Mouse (Mus musculus) adrenal gland, postnatal 14 days (tissue): ENCODE measurements around the gene Esrrg. TPM values are rescaled to one million over a fixed set of nuclear protein-coding genes. Genes with fewer than 3 reads are reported as not detected.

ENCODE experiments used
- DNase-seq: peaks from one replicate; pipeline ENCODE4 v3.0.0; 2021; ENCODE audit warnings: mixed read lengths
- total RNA-seq: library from RNA; stranded (reverse); gene quantifications from 2 replicates; pipeline ENCODE4 v1.2.3, GENCODE M21; 2021

Gene Esrrg
- total RNA-seq, 1 experiment from 2014 or later: 17.7 TPM

DNA sequence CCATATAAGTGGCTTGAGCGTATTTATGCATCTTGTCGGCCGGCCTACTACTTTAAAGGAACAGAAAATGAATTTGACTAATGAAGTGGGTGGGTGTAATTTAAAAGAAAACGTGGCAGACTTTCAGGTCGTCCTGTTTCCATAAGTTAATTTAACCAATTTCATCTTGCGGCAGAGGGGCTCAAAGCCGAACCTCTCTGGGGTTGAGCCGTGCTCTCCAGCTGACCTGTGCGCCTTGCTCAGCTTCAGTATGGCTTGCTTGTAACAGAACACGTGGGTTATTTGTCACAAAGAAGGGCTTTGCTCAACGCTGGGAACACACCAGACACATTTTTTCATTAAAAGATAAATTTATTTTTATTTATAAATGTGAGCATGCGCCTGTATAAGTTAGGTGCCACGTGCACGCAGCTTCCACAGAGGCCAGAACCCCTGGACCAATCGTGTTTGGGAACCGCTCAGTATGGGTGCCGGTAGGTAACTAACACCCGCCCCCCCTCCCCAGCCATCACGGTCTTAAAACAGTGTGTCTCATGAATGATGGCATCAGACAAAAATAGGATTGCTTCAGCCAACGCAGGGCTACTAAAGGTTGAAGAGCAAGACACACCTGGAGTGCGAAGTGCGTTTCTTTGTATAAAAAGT lies 546.7 kb downstream of the Esrrg start:
- no peak for DNase-seq

DNA sequence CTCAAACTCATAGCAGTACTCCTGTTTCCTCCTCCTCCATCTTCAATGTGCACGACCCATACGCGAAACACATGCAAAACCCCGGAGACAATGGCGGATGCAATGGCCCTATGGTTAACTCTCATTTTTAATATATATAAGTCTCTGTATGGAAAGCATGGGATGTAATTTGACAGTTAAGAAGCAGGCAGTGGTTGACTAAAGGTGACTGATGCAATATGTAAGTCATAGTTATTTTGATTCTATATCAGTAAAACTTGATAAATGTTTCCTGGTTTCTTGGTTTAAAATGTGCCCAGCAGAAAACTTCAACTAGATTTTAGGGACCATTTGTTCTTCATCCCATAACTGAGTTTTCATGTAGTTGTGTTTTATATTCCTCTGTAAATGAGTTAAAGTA lies 547.9 kb downstream of the Esrrg start:
- no peak for DNase-seq

DNA sequence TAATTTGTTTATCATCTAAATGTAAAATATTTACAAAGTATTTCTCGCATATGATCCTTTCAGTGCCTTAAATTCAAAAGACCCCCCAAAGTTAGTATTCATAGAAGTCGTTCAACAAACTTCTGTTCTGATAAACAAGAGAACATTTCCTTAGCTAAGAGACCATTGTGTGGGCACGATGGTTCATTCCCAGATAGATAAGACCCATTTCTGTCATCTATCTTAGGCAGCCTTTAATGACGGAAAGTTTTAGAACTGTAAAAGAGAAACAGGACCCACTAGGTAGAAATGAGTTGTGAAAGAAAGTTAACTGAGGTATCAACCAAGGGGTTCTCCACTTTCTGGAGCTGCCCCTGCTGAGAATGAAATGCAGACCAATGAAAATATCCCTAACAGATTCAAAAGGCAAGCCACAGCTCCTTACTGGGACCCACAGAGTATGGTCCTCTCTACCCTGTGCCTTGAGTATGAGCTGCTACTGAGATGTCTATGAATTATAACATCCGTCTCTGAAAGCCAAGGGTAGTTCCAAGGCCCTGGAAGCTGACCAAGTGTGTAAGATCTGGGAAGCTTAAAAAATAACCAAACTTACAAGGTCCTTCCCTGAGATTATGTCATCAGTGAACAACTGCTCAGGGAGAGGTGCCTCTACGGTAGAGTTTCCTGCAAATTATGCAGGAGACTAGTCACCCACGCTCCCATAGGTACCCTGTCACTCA lies 548.8 kb downstream of the Esrrg start:
- peak; percentile 84 for DNase-seq

DNA sequence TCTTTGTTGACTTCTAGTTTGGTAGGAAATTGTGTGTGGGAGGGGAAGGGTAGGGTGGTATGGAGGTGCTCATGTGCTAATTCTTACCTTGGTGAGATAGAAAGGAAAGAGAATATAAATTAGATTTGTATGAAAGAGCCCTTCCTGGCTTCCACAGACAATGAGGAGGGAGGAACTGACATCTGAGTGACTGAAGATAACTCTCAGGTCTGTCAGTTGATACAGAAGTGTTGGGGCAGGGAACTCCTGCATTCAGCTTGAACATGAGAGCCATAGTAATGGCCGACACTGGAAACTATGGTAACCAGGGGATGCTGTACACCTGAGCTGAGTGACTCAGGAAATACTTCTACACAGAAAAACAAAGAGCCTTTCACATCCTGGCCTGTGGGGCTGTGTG lies 550.1 kb downstream of the Esrrg start:
- no peak for DNase-seq

DNA sequence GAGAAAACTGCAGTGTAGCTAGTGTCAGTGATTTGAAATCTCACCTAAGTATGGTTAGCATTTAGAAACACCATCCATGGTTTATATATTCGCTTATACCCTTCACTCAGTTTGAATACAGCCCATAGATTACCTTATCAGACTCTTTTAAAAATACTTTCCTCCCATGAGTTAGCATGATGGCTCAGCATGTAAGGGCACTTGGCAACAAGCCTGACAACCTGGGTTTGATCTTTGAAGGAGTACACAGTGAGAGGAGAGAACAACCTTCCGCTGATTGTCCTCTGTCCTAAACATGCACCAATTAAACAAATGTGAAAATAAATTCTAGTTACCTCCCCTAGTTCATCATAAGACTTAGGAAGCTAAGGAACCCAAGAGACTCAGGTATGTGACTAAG lies 550.5 kb downstream of the Esrrg start:
- peak; percentile 25 for DNase-seq

DNA sequence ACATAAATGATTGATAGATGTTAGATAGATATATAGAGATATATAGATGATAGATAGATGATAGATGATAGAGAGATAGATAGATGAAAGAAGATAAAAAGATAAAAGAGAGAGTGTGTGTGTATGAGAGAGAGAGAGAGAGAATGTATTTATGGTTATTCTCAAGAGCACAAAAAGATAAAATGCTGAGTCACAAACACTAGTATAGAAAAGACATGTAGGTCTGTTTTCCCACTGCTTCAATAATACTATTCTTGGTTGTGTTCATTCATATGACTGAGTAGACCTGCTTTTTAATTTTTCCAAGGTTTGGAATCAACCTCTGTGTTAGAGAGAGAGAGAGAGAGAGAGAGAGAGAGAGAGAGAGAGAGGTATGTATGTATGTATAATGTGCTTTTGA lies 554.5 kb downstream of the Esrrg start:
- DNase-seq: no peak

DNA sequence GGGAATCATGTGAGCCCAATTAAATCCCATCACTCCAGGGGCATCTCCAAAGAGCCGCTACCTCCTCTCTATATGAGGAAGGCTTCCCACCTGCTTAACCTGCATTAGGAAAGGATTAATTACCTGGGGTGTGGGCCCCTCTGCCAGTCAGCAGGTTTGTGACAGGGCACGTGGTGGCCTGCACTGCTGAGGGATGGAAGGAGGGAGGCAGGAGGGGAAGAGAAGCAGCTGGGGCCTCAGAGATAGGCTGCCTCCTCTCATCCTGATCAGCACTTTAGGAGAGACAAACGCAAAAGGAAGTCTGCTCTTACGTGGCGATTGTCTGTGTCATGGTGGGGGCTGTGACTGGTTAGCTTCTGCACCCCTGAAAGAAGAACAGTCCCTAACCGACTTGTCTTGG lies 555.7 kb downstream of the Esrrg start:
- no peak for DNase-seq

DNA sequence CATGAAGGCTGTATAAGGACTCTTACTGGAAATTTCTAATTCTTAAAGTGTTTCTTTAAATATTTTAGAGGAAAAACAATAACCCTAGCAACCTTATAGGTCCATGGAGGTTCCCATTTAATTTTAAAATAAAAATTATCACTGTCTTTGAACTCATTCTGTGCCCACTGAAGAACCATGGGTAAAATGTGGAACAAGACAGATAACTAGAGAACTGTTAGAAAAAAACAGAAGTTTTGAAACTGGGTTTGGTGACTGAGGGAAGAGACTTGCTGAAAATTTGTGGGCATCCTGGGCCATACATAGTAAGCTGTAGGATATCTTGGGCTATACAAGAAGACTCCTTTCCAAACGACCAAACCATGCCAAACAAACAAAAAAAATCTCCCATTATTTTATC lies 565.3 kb downstream of the Esrrg start:
- no peak for DNase-seq

DNA sequence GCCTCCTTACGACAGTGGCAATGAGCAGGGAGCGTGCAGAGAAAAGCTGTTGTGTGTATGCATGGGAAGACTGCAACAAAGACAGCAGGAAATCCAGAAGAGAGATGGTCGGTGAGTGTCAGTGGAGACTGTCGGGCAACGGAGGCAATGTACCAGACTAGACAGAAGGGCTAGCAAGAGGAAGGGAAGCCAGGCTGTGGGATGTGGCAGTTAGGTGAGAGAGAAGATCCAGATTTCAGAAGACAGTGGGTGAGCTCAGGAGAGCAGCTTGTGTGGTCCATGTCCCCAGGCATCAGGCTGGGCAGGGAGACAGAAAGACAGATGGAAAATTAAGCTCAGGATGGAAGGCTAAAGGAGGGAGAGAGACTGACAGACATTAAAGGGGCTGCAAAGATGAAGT lies 574.4 kb downstream of the Esrrg start:
- no peak for DNase-seq

DNA sequence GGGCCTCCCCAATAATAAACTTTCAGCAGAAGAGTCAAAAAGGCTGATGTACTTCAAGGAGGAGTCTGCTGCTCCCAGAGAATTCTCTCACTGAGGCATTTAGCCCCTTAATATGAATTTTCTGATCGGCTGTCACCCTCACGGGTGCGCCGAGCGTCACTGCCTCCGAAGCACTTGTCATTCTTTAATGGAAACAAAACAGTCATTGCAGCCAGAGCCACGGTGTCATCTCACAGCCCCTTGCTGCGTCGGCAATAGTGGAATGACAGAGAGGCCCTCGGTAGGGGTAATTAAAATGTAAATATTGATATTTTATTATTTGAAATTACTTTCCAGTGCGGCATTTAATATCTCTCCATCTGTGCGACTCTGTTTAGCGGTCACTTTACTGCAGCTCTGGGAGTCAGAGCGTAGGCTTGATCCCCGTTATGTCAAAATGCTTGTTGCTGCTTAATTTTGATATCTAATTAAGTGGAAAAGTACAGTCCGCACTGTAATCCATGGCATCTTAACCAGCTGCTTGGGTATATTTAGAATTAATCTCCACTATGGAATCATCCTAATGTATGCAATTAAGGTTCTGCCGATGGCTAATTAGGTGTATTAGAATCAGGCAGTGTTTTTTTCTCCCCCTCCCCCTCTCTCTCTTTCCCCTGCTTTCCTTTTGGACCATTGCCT lies 578.0 kb downstream of the Esrrg start:
- DNase-seq: no peak

DNA sequence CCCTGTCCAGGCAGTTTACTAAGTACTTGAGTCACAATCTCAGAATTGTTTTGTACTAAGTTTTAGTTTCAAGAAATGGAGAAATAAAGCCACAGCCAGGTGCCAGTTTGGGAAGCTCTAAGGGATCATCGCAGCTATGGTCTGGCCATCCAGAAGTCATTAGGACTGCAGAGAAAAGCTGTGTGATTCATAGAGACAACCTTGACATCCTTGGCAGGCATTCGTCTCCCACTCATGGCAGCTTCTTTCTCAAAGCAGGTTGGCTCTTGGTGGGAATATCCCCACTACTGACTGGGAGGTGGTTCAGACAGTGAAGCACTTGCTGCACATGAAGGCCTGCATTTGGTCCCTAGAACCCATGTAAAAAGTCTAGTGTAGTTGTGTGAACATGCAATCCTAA lies 584.4 kb downstream of the Esrrg start:
- peak; percentile 45 for DNase-seq

DNA sequence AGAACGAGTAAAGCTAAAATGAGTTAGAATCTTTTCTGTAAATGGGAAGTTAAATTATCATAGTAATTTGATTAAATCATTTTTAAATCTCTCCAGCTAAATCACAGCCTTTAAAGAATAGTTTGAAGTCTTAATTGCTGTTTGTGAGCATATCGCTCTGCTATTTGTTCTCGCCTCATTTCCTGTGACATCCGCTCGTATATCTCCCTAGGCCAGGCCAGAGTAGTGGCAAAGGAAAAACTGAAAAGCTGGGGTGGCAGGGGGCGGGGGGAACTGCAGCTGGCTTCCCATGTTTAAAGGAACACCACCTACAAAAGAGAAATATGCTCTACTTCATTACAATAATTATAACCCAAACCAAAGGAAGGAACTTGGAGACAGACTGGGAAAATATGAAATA lies 598.8 kb downstream of the Esrrg start:
- no peak for DNase-seq

DNA sequence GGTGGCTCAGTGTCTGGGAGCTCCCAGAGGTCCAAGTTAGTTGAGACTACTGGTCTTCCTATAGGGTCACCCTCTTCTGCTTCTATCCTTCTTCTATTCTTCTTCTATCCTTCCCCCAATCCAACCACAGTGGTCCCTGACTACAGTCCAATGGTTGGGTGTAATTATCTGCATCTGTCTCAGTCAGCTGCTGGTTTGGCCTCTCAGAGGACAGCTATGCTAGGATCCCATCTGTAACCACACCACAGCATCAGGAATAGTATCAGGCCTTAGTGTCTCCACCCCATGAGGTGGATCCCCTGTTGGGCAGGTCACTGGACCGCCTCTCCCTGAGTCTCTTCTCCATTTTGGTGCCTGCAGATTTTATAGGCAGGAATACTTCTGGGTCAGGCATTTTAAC lies 600.4 kb downstream of the Esrrg start:
- no peak for DNase-seq

DNA sequence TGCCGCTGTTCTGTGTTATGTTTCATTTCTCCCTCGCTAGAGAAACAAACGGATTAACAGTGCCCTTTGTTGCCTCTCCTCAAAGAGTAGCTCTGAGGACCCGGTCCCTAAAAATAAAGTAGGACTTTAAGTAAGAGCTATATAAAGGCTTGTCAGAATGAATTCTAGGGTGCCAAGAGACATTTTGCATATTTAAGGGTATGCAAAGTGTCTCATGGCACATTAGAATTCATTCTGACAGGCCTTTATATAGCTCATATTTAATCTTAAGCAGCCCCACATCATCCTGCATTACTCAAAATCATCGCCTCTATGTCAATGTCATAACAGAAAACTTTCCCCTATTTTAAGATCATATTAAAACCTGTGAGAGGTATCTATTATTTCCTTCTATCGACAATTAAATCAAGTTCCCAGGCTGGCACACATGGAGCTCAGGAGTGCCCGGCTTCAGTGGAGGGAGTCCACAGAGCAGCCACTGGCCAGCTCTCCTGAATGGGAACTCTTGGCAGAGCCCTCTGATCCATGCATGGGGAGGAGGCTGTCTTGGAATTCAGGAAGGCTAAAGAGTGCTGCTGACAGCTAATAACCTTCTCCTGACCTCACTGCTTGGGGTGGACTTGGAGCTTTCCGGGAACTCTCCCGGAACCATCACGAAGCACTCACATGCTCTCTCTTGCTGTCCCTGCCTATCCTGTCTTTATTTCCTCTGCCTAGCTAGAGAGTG lies 606.5 kb downstream of the Esrrg start:
- DNase-seq: no peak

DNA sequence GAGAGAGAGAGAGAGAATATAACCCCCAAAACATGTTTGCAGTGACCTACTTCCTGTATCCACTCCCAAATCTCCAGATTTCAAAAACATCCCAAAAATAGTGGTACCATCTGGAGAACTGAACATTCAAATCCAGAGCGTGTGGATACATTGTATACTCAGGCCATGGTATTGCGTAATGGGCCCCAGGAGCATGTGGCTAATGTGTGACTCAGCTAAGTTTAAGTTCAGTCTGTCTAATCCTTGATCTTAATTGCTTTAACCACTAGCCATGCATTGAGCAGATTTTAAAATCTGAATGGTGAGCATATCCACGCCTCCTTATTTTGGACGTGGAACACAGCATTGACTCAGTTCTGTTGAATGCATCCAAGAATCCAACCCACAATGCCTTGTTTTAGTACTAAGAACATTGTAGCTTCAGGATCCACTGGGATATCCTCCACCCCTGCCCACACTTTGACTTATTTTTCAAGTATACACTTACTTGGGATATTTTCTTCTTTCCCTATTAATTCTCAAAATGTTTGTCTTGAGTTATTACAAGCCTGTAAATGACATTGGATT lies 612.7 kb downstream of the Esrrg start:
- DNase-seq: no peak

DNA sequence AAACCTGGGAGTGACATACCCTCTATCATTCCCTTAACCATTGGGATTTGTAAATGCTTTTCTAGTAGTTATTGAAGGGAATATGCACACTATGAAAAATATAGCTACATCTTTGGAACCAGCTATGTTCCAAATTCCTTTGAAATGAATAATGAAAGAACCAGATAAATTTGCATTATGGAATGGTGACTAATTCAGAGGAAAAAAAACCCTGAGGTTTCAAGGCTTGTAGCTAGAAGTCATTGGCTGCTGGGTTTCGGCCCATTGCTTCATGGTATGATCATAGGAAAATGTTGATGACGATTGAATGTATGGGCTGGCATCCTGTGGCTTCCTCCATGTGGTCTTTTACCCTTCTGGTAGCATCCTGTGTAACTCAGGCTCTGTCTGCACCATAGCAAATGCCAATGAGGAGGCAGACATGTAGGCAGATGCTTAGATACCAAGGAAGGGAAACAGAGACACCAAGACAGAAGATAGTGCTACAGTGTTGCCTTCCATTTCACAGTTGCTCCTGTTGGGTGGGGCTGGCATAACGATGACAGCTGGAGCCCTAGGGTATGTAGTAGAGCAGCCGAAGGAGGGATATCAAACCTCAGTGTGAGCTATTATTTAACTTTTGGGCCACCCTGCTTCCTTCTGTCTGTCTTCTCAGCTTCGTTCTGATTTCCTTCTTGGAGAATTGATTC lies 624.6 kb downstream of the Esrrg start:
- DNase-seq: no peak

DNA sequence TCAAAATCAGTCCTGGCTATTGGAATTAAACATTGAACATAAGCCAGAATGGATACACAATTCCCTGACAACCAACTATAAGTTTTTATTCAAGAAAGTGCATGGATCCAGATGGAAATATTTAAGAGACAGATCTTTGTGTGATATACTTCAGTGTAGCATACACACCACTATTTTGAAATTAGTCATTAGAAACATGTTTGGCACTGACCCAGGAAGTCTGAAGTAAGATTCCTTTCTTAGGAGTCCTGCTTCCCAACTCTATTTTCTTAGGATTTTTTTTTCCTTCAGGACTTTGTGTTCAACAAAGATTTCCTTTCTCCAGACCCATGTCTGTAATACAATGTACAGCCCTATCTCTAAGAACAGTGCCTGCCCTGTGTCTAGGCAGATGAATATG lies 630.0 kb downstream of the Esrrg start:
- DNase-seq: no peak

DNA sequence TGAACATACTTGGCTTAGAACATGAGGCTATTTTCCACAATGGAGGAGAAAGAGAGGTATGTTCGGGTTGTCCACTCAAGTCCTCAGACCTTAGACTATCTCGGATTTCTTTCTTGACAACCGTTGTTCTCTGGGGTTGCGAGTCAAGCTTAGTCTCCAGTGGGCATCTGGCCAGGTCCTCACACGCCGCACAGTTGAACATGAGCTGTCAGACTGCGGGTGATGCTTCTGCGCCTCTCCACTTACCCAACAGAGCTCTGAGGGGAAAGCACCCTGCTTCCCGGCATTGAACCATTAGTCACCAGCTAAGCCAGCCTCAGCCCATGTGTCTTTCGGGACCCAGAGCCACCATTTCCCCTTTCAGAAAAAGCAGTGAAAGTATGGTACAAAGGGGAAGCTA lies 633.2 kb downstream of the Esrrg start:
- DNase-seq: no peak

DNA sequence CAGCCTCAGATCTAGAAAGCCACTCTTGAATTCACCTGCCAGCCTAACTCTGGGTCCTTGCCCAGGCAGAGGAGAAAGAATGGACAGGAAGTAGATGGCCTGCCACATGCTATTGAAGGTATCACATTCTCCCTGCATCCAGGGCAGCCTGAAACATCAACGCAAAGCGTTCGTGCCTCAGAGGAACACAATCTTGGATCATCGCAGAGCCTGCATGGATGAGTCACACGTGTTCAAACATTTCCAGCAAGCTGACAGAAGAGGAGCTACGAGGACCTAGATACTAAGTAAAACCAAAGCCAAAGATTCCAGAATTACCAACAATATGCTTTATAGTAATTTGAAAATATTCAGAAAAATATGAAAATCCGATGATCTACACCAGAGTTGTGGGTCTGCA lies 648.9 kb downstream of the Esrrg start:
- no peak for DNase-seq

DNA sequence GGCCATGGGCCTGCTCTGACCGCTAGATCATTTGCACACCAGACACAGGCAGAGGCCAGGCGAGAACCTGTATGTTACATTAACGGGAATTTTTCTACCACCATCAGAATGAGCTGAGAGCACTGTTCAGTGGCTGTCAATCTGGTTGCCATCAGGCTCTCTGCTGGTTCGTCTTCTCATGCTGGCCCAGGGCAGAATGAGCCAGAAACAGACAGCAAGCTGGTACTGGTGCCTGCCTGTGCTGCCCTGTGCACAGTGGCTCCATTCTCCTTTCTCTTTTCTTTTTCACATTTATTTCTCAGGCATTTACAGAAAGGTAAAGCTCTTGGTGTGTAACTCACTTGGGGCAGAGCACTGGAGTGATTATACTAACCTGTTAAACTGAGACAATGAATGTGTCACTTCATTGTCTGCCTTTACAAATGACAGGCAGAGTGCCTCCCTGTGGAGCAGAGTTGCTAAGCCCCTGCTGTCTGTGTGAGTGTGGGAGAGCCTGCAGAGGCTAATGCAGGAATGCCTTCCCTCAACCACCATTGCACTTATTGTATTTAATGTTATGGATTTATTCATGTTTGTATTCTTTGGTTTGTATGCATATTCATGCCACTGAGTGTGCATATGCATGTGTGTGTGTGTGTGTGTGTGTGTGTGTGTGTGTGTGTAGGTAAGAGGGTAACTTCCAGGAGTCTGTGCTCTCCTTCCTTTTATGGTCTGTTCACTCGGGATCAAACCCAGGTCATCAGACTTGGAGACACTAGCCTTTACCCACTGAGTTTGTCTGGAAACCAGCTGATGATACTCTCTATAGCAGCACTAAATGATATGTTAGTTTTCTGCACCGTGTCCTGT lies 651.9 kb downstream of the Esrrg start:
- DNase-seq: no peak
